Mouse (Mus musculus): ENCODE data around the gene Rps6kb2.

- TF ChIP-seq CTCF (IDR thresholded peaks at IDR 0.05; ENCODE audit: low read depth) = no peak
- TF ChIP-seq EP300 (IDR thresholded peaks at IDR 0.05; ENCODE audit: low read depth) = no peak
Measured at GRCm38 (mm10) chr19:4117006-4117405, 46.1 kb downstream of the Rps6kb2 start.
